Mouse (Mus musculus): ENCODE results near the gene Map7d1. TPM values are rescaled to one million over a fixed set of nuclear protein-coding genes. Genes with fewer than 3 reads are reported as not detected.

Gene Map7d1
- polyA plus RNA-seq, 1 experiment, result 30.3 TPM

GRCm38 (mm10) chr4:126241956-126242355 is 14.2 kb downstream of the Map7d1 start:
- 40% methylated on average over 9 of the region's 9 CpGs for WGBS
- no peaks in the 10 kb centered on the region for H3K36me3 ChIP-seq (ENCODE audit: control insufficient read depth, insufficient read depth, low read length)
- TF ChIP-seq CTCF (conservative IDR thresholded peaks at IDR 0.05; ENCODE audit: insufficient read depth, insufficient read length, low read depth, low read length), result no peak
- no peak for TF ChIP-seq POLR2A (IDR thresholded peaks at IDR 0.05; ENCODE audit: low read depth, low read length)
- DNase-seq, result no peak
- no peak overlapping the region for H3K4me3 ChIP-seq (ENCODE audit: insufficient read depth, low read depth, low read length)
- peaks cover 3% of the 10 kb centered on the region; the same call in 1 of the 2 replicates for H3K4me1 ChIP-seq (ENCODE audit: control insufficient read depth, insufficient read depth, low read length)
- no peaks in the 10 kb centered on the region for H3K27me3 ChIP-seq (replicated peaks; ENCODE audit: control insufficient read depth, insufficient read depth, low read length)
- no peak overlapping the region for H3K27ac ChIP-seq (ENCODE audit: insufficient read depth, low read depth, low read length)

GRCm38 (mm10) chr4:126239862-126240475 is 16.2 kb downstream of the Map7d1 start:
- TF ChIP-seq POLR2A (IDR thresholded peaks at IDR 0.05; ENCODE audit: low read depth, low read length) (no peak), CTCF (conservative IDR thresholded peaks at IDR 0.05; ENCODE audit: insufficient read depth, insufficient read length, low read depth, low read length) (no peak)
- no peak for DNase-seq
- Histone ChIP-seq H3K27ac (ENCODE audit: insufficient read depth, low read depth, low read length) (no peak overlapping the region), H3K4me3 (ENCODE audit: insufficient read depth, low read depth, low read length) (no peak overlapping the region), H3K36me3 (ENCODE audit: control insufficient read depth, insufficient read depth, low read length) (no peaks in the 10 kb centered on the region), H3K27me3 (replicated peaks; ENCODE audit: control insufficient read depth, insufficient read depth, low read length) (no peaks in the 10 kb centered on the region), H3K4me1 (ENCODE audit: control insufficient read depth, insufficient read depth, low read length) (peaks cover 3% of the 10 kb centered on the region; the same call in 1 of the 2 replicates)
- WGBS, result 87% methylated on average over 13 of the region's 13 CpGs

- peak; percentile 46 for DNase-seq
- 54% methylated on average over 5 of the region's 5 CpGs for WGBS
- TF ChIP-seq CTCF (conservative IDR thresholded peaks at IDR 0.05; ENCODE audit: insufficient read depth, insufficient read length, low read depth, low read length) (no peak), POLR2A (IDR thresholded peaks at IDR 0.05; ENCODE audit: low read depth, low read length) (no peak)
- peak overlapping the region; percentile 19; the same call in 1 of the 2 replicates for H3K27ac ChIP-seq (ENCODE audit: insufficient read depth, low read depth, low read length)
- H3K4me3 ChIP-seq (ENCODE audit: insufficient read depth, low read depth, low read length), result no peak overlapping the region
- H3K36me3 ChIP-seq (ENCODE audit: control insufficient read depth, insufficient read depth, low read length), result peaks cover 4% of the 10 kb centered on the region
- no peaks in the 10 kb centered on the region for H3K27me3 ChIP-seq (replicated peaks; ENCODE audit: control insufficient read depth, insufficient read depth, low read length)
- H3K4me1 ChIP-seq (ENCODE audit: control insufficient read depth, insufficient read depth, low read length), result peaks cover 3% of the 10 kb centered on the region; the same call in 1 of the 2 replicates
These were observed 18.4 kb downstream of the Map7d1 start for GRCm38 (mm10) chr4:126237721-126238242.

- Histone ChIP-seq H3K4me1 (ENCODE audit: control insufficient read depth, insufficient read depth, low read length) (peaks cover 3% of the 10 kb centered on the region; the same call in 1 of the 2 replicates), H3K27me3 (replicated peaks; ENCODE audit: control insufficient read depth, insufficient read depth, low read length) (no peaks in the 10 kb centered on the region), H3K27ac (ENCODE audit: insufficient read depth, low read depth, low read length) (no peak overlapping the region), H3K36me3 (ENCODE audit: control insufficient read depth, insufficient read depth, low read length) (peaks cover 4% of the 10 kb centered on the region), H3K4me3 (ENCODE audit: insufficient read depth, low read depth, low read length) (no peak overlapping the region; the same call in 1 of the 2 replicates)
- WGBS, result 73% methylated on average over 63 of the region's 63 CpGs
- no peak for TF ChIP-seq POLR2A (IDR thresholded peaks at IDR 0.05; ENCODE audit: low read depth, low read length)
- TF ChIP-seq CTCF (conservative IDR thresholded peaks at IDR 0.05; ENCODE audit: insufficient read depth, insufficient read length, low read depth, low read length), result no peak
- peak; percentile 83 for DNase-seq
These were observed 19.5 kb downstream of the Map7d1 start for GRCm38 (mm10) chr4:126236467-126237280.

- DNase-seq, result no peak
- TF ChIP-seq POLR2A (IDR thresholded peaks at IDR 0.05; ENCODE audit: low read depth, low read length), result no peak
- no peak for TF ChIP-seq CTCF (conservative IDR thresholded peaks at IDR 0.05; ENCODE audit: insufficient read depth, insufficient read length, low read depth, low read length)
- no peak overlapping the region for H3K27ac ChIP-seq (ENCODE audit: insufficient read depth, low read depth, low read length)
- H3K4me1 ChIP-seq (ENCODE audit: control insufficient read depth, insufficient read depth, low read length), result peaks cover 3% of the 10 kb centered on the region; the same call in 1 of the 2 replicates
- peaks cover 4% of the 10 kb centered on the region for H3K36me3 ChIP-seq (ENCODE audit: control insufficient read depth, insufficient read depth, low read length)
- no peaks in the 10 kb centered on the region for H3K27me3 ChIP-seq (replicated peaks; ENCODE audit: control insufficient read depth, insufficient read depth, low read length)
- H3K4me3 ChIP-seq (ENCODE audit: insufficient read depth, low read depth, low read length), result no peak overlapping the region
- 84% methylated on average over 10 of the region's 10 CpGs for WGBS
These were observed 21.0 kb downstream of the Map7d1 start for GRCm38 (mm10) chr4:126235191-126235590.

- Histone ChIP-seq H3K4me3 (ENCODE audit: insufficient read depth, low read depth, low read length) (no peak overlapping the region), H3K27ac (ENCODE audit: insufficient read depth, low read depth, low read length) (0 out of 2 replicates have a peak overlapping the region, but pooled peaks have one; percentile 9), H3K27me3 (replicated peaks; ENCODE audit: control insufficient read depth, insufficient read depth, low read length) (no peaks in the 10 kb centered on the region), H3K4me1 (ENCODE audit: control insufficient read depth, insufficient read depth, low read length) (peaks cover 3% of the 10 kb centered on the region), H3K36me3 (ENCODE audit: control insufficient read depth, insufficient read depth, low read length) (peaks cover 4% of the 10 kb centered on the region)
- TF ChIP-seq CTCF (conservative IDR thresholded peaks at IDR 0.05; ENCODE audit: insufficient read depth, insufficient read length, low read depth, low read length), result no peak
- TF ChIP-seq POLR2A (IDR thresholded peaks at IDR 0.05; ENCODE audit: low read depth, low read length), result no peak
- WGBS, result 69% methylated on average over 18 of the region's 18 CpGs
- peak; percentile 49 for DNase-seq
These were observed 21.5 kb downstream of the Map7d1 start for GRCm38 (mm10) chr4:126234496-126235175.

All from kidney, adult 2 months (tissue).